Mouse (Mus musculus): Measurements from ENCODE around the gene Gna11.

Gna11 gene

DNA sequence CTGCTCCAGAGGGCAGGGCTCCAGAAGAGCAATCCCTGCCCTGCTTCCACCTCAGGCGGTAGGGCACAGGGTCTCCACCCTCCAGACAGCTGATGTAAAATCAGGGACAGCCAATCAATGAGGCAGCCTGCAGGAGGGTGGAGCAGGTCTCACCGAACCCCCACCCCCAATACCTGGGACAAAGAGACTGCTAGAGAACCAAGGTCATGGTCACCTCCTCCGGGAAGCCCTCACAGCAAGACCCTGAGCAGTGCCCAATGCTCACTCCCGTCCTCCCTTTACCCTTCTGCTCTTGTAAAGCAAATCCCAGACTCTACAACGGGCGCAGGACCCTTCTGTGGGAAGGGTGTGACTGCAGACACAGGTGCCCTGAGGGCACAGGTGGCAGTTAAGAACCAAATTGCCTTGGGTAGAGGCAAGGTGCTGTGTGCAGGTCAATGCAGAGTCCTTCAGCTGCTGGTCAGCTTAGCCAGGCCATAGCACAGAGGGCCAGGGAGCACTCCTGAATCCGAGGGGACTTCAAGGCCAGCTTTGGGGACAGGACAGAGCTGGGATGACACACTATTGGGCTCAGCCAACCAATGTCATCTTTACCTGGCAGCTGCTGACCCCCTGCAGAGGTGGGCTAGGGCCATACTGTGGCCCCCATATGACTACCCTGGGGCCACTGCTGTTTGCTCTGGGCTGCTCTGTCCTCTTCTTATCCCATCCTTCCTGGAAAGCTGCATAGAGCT, 2.1 kb downstream of the Gna11 start:
- DNase-seq (ENCODE audit: low spot score), result no peak

DNA sequence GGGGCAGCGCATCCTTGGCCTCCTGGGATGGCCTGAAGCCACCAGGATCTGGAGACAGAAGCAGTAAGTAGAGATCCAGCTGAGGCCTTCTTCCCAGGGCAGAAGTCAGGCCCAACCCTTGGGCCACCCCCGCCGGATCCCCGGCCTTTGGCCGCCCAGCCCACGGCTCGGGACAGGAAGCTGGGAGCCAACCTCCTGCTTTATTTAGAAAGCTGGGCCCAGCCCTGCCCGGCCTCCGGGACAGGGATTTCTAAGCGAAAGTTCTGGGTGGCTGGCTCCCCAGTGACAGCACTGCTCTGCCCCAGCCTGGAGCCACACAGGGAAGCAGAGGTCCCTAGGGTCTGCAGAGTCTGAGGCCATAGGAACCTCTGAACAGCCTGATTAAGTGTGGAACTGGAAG, 3.2 kb downstream of the Gna11 start:
- DNase-seq (ENCODE audit: low spot score), result no peak

DNA sequence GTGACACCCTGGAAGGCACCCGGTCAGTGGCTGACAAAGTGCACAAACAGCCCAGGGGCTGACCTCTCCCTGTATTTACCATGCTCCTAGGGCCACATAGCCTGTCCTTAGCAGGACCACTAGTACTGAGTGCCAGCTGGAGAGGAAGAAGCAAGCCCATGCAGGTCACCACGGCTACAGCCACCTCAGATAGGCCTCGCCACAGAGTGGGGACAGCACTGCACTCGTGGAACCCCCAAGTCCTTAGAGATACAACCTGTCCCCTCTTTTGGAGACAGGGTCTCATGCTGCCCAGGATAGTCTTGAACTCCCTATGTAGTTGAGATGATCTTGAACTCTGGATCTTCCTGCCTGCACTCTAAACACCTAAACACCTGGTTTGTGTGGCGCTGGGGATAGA, 3.6 kb downstream of the Gna11 start:
- no peak for DNase-seq (ENCODE audit: low spot score)

GRCm38 (mm10) chr10:81538321-81539048, 6.5 kb downstream of the Gna11 start:
- DNase-seq (ENCODE audit: low spot score), result no peak

DNA sequence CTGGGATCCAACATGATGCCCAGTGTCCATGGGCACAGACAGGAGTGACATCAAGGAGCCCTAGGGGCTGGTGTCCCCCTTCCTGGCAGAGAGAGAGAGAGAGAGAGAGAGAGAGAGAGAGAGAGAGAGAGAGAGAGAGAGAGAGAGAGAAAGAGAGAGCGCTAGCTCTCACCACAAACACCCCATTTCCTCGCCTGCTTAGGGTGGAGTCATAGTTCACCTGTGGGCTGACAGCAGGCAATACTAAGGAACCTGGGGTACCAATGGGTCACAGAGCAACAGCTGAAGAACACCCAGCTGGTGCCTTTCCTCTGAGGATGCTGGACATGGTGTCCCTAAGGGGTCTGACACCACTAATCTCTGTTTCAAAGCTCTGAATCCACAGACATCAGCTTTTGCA, 7.6 kb downstream of the Gna11 start:
- DNase-seq (ENCODE audit: low spot score), result no peak

- DNase-seq (ENCODE audit: low spot score), result no peak
Measured at GRCm38 (mm10) chr10:81536734-81537133, 8.3 kb downstream of the Gna11 start.

- no peak for DNase-seq (ENCODE audit: low spot score)
Measured at GRCm38 (mm10) chr10:81534826-81535225, 10.2 kb downstream of the Gna11 start.

GRCm38 (mm10) chr10:81526779-81527178, 18.2 kb downstream of the Gna11 start:
- DNase-seq (ENCODE audit: low spot score), result no peak

DNA sequence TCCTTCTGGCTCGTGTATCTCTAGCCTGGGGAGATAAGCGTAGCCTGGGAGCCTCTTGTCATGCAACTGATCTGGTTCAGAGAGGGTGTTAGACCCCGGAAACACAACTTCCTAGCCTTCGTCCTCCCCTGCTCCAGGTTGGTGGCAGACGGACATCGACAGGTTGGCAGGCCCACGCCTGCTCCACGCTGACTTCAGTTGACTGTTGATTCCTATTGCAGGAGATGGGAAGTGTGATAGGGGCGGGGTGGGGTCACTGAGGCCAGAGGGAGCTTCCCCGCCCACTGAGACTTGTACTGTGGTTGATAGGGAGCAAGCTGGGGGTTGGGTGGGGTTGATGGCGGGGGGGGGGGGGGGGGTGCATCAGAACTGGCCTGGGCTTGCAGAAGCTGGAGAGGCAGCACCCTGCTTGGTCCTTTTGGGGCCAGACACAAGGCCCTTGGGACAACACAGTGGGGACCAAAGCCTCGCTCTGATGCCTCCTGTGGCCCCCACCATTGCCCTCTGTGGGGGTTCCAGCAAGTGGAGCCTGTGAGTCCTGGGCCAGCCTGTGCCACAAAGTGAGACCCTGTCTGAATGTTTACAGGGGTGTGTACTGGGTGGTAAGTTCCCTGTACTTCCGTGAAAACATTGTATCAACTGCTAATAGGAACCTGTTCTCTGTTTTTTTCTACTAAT, 19.8 kb downstream of the Gna11 start:
- no peak for DNase-seq (ENCODE audit: low spot score)

- no peak for DNase-seq (ENCODE audit: low spot score)
Measured at GRCm38 (mm10) chr10:81524051-81524605, 20.9 kb downstream of the Gna11 start, which contains the start of gene Gna15. TSS of gene Gna15 (minus strand) at chr10:81524225.

DNA sequence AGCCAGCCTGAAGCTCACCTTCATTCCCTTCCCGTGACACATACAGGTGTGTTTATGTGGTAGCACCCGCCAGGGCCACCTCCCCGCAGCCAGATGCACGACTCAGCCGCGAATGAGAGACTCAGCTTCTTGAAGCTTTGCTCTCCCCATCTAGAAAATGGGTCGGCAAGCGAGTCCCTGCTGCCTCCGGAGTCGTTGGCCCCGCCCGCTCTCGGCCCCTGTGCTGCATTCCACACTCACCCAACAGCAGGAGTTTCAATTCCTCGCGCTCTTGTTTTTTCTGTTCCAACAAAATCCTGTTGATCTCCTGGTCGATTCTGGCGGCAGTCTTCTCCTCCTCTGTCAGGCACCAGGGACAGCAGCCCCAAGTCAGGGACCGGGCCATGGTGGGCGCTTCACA, 21.4 kb downstream of the Gna11 start:
- no peak for DNase-seq (ENCODE audit: low spot score)

GRCm38 (mm10) chr10:81523142-81523541, 21.8 kb downstream of the Gna11 start:
- no peak for DNase-seq (ENCODE audit: low spot score)

- DNase-seq (ENCODE audit: low spot score), result no peak
Measured at GRCm38 (mm10) chr10:81519978-81520365, 25.0 kb downstream of the Gna11 start.

DNA sequence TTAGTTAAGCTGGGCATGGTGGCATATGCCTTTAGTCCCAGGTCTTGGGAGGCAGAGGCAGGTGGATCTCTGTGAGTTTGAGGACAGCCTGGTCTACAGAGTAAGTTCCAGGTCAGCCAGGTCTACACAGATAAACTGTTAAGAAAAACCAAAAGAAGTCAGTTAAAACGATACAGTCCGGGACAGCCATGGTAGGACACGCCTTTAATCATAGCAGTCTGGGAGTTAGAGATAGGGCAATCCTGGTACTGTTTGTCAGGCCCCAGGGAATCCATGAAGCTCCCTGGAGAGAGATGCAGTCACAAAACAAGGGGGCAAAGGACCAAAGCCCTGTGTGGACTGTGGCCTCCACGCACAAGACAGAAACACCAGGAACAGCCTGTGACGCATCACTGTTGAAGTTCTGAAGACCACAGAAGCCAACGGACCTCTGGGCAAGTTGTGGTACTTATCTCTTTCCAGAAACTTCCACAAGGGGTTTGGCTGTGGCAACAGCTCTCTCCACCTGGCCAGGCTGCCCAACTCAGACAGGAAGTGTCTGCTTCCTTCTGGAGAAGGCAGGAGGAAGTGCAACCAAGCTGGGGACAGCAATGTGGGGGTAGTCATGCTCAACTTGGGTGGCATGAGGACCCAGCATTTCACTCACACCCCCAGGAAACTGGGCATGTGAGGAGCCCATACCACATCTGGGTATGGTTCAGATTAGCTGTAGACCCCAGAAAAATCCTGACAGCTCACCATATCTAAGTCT, 25.6 kb downstream of the Gna11 start:
- no peak for DNase-seq (ENCODE audit: low spot score)

DNA sequence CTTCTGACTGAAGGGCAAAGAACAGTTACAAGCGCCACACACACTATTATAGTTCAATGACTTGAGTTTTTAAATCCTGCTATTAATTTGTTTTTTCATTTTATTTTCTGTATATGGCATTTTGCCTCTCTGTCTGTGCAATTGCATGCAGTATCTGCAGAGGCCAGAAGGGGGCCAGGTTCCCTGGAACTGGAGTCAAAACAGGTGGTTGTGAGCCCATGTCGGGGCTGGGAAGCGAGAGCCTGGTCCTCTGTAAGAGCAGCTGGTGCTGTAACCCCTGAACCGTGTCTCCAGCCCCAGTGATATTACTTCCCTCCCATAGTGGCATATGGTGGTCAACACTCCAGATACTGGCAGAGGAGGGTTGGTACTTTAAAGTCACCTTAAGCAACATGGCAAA, 26.4 kb downstream of the Gna11 start:
- no peak for DNase-seq (ENCODE audit: low spot score)

DNA sequence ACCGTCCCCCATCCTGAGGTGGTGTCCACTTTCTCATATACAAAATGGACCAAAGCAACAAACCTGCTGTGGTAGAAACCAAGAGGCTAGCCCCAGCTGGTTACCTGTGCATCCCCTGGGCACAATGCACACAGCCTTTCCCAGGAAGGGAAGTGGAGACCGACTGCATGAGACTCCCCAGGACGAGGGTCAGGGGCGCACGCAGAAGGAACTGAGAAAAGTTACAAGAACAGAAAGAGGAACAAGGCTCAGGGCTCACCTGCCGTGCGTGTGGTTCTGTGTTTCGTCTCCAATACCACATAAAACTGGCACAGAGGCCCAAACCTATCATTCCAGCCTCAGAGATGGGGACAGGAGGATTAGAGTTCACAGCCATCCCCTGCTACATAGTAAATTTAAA, 27.8 kb downstream of the Gna11 start:
- DNase-seq (ENCODE audit: low spot score), result no peak

DNA sequence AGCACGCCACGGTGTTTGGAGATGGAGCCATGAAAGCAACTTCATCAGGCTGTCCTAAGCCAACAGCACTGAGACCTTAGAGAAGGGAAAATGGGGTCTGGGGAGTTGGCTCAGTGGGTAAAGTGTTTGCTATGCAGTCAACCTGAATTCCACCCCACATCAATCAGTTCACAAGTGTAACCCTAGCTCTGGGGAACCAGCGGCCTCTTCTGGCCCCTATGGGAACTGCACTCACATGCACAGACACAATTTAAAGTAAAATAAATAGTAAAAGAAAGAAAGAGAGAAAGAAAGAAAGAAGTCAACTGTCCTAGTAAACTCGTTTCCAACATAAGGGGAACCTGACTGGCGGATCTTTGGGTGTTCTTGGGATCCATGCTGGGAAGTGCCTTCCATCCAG, 31.2 kb downstream of the Gna11 start:
- no peak for DNase-seq (ENCODE audit: low spot score)

GRCm38 (mm10) chr10:81510246-81510810, 34.7 kb downstream of the Gna11 start:
- no peak for DNase-seq (ENCODE audit: low spot score)

DNA sequence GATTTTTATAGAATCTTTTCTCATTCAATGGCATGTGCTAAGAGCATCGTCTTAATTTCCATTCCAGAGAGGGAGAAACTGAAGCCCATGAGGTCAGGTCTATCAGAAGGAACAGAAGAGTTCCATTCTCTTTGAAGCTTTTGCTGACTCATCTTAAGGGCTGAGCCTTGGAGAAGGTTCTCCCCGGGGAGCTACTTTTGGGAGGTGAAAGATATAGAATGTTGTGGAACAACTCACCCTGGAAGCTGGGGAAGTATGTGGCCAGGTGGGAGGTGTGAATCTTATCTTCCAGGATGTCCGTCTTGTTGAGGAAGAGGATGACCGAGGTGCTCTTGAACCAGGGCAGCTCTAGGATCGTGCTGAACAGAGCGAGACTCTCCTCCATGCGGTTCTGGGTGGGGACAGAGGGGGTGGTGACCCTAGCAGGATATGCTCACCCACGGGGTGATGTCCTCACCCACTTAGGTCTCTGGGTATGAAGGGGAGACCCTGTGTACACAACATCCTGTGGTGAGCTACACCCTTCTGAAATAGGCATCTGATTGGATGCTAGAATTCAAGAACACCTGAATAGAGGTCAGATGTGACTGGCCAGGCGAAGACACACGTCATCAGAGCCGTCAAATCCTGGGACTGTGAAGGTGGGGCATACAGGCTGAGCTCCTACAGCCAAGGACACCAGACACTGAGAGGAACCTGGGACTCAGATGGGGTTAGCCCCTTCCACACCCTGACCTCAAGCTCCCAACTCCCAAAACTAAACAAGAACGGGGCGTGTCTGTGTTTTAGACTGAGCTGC, 37.1 kb downstream of the Gna11 start:
- DNase-seq (ENCODE audit: low spot score), result no peak

- no peak for DNase-seq (ENCODE audit: low spot score)
Measured at GRCm38 (mm10) chr10:81507095-81507494, 37.9 kb downstream of the Gna11 start.
